Mouse (Mus musculus) hindbrain, embryonic 13.5 days (tissue): ENCODE results near the gene Ppp1r16b. TPM values are rescaled to one million over a fixed set of nuclear protein-coding genes. Genes with fewer than 3 reads are reported as not detected.

Experiments used
- ATAC-seq: fragments of 200-750 bp; cut with Nextera tagmentation; 2 replicates; pipeline ENCODE4 v1.8.0; 2017; ENCODE audit warnings: moderate TSS enrichment; ENCODE audit not compliant: low FRiP score
- H3K27ac ChIP-seq: fragments of 300-500 bp; sonication (generic); 2 replicates; pipeline ENCODE4 v1.5.1; 2015; ENCODE audit warnings: inconsistent platforms, mild to moderate bottlenecking, moderate library complexity
- H3K27me3 ChIP-seq: fragments of 300-500 bp; sonication (generic); 2 replicates; pipeline ENCODE4 v1.6.1; 2015; ENCODE audit warnings: mild to moderate bottlenecking, inconsistent platforms
- H3K36me3 ChIP-seq: fragments of 300-500 bp; sonication (generic); 2 replicates; pipeline ENCODE4 v1.6.1; 2015; ENCODE audit warnings: mild to moderate bottlenecking, inconsistent platforms
- H3K4me1 ChIP-seq: fragments of 300-500 bp; sonication (generic); replicated peaks from 2 replicates; pipeline ENCODE4 v1.6.1; 2015; ENCODE audit warnings: inconsistent platforms
- H3K4me2 ChIP-seq: fragments of 300-500 bp; sonication (generic); 2 replicates; pipeline ENCODE4 v1.6.1; 2015; ENCODE audit warnings: inconsistent platforms, mild to moderate bottlenecking, moderate library complexity
- H3K4me3 ChIP-seq: fragments of 300-500 bp; sonication (generic); 2 replicates; pipeline ENCODE4 v1.5.1; 2015; ENCODE audit warnings: mild to moderate bottlenecking, inconsistent platforms
- H3K9ac ChIP-seq: fragments of 300-500 bp; sonication (generic); 2 replicates; pipeline ENCODE4 v1.6.1; 2015; ENCODE audit warnings: mild to moderate bottlenecking, inconsistent platforms
- H3K9me3 ChIP-seq: fragments of 300-500 bp; sonication (generic); 2 replicates; pipeline ENCODE4 v1.6.1; 2016; ENCODE audit warnings: inconsistent platforms
- WGBS: fragments of 180-500 bp; shearing (Covaris S2); methylation state at CpG from one replicate; pipeline ENCODE4 v1.1.7; 2015; 5-methylcytosine and 5-hydroxymethylcytosine counted together
- polyA plus RNA-seq: library from polyadenylated mRNA; unstranded; fragments of >200 nt; fragmentation: Nextera tagmentation; extraction: Ambion mirVana; gene quantifications from 2 replicates; pipeline ENCODE4 v1.2.1, GENCODE M21; 2015

The Ppp1r16b gene
- polyA plus RNA-seq, 1 experiment from 2014 or later = 8.0 TPM

DNA sequence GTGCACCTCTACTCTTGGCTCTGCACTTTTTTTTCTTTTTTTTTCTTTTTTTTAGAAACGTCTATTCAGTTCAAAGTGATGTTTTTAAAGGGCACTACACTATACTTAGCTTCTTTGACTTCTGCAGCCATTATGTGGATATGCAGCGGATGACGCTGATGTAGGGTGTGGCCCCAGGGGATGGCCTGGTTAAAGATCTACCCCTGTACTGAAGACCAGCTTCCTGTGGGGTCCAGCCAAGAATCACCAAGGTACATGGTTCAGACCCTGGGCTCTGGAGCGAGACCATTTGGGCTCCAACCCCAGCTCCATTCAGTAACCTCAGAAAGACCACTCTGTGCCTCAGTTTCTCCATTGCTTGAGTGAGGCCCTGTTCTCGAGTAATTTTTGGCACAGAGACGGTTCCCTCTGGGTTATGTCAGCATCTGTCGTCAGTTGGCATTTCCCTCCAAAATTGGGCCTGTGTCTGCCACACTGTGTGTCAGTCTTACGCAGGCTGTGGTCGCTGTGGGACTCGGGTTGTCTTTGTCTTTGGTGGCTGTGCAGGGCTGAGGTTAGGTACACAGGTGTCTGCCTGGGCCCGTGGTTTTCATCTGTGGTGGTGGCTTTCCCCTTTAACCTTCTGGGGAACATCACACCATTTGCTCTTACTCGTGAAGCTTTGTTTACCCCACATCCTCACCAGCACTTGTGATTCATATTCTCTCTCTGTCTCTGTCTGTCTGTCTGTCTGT is 53.8 kb downstream of the Ppp1r16b start:
- Histone ChIP-seq H3K4me1 (peaks cover 28% of the 10 kb centered on the region), H3K27ac (no peak overlapping the region), H3K9me3 (no peaks in the 10 kb centered on the region), H3K4me3 (no peak overlapping the region), H3K27me3 (no peaks in the 10 kb centered on the region), H3K4me2 (no peak overlapping the region), H3K9ac (no peak overlapping the region), H3K36me3 (no peaks in the 10 kb centered on the region)
- no peak for ATAC-seq
- 89% methylated on average over 12 of the region's 12 CpGs for WGBS

DNA sequence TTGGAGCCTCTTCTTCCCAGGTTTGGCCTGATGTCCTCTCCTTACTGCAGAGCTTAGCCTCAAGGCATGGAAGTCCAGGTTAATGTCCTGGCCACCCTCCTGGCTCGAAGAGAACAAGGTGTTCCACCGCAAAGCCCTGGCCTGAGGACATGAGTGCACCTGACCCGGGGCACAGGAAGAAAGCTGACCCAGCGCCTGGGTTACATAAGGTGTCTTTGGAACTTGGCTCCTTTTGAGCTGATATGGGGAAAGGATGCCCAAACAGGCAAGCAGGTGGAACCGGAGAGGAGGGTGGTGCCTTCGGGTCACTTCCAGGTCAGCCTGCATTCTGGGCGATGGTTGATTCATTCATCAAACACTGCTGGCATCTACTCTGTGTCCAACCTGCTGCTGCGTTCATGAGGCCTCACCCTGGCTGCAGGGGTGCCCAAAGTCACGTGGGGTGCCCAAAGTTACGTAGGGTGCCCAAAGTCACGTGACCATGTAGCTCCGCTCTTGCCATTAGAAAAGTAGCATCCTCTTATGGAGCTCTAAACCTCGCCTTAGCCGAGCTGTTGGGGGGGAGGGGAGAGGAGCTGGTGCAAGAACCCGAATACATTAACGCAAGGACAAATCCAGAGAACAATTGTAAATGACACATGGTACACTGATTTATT is 55.6 kb downstream of the Ppp1r16b start:
- H3K4me3 ChIP-seq = no peak overlapping the region
- H3K4me1 ChIP-seq = peaks cover 25% of the 10 kb centered on the region
- no peak overlapping the region for H3K4me2 ChIP-seq
- H3K9ac ChIP-seq = no peak overlapping the region
- no peaks in the 10 kb centered on the region for H3K36me3 ChIP-seq
- ATAC-seq = no peak
- 68% methylated on average over 16 of the region's 16 CpGs for WGBS
- no peaks in the 10 kb centered on the region for H3K9me3 ChIP-seq
- no peak overlapping the region for H3K27ac ChIP-seq
- no peaks in the 10 kb centered on the region for H3K27me3 ChIP-seq

- H3K4me2 ChIP-seq = no peak overlapping the region
- no peak overlapping the region for H3K27ac ChIP-seq
- H3K36me3 ChIP-seq = no peaks in the 10 kb centered on the region
- ATAC-seq = no peak
- WGBS = 46% methylated on average over 3 of the region's 3 CpGs
- peaks cover 18% of the 10 kb centered on the region for H3K4me1 ChIP-seq
- no peaks in the 10 kb centered on the region for H3K27me3 ChIP-seq
- H3K9ac ChIP-seq = no peak overlapping the region
- H3K4me3 ChIP-seq = no peak overlapping the region
- H3K9me3 ChIP-seq = no peaks in the 10 kb centered on the region
Measured at GRCm38 (mm10) chr2:158721481-158721880, 56.3 kb downstream of the Ppp1r16b start.

- Histone ChIP-seq H3K4me3 (no peak overlapping the region), H3K4me1 (peaks cover 18% of the 10 kb centered on the region), H3K9me3 (no peaks in the 10 kb centered on the region), H3K36me3 (no peaks in the 10 kb centered on the region), H3K27me3 (no peaks in the 10 kb centered on the region), H3K27ac (no peak overlapping the region), H3K9ac (no peak overlapping the region), H3K4me2 (no peak overlapping the region)
- ATAC-seq = no peak
- 91% methylated on average over 4 of the region's 4 CpGs for WGBS
Measured at GRCm38 (mm10) chr2:158722135-158722534, 56.9 kb downstream of the Ppp1r16b start.

DNA sequence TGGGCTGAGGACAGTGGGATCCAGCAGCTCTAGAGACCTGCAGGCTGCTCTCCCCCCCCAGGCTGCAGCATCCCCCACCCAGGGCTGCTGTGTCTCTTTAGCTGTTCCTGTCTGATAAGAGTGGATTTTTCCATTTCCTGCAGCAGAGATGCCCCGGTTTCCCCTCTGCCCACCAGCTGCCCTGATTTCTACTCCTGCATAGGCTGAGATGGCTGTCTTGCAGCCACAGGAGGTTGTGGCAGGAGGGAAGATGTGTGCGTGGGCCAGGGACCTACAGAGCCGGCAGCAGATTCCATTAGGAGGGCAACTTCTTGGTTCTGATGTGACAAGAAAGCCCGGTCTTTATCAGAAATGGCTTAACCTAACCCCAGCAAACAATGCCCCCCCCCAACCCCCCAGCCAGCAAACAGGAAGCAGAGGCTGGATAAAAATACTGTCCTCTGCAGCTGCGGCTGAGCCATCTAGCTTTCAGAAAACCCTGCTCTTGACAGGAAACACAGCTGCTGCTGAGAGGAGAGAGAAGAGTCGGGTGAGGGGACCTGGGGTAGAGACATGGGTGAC is 57.9 kb downstream of the Ppp1r16b start:
- no peaks in the 10 kb centered on the region for H3K36me3 ChIP-seq
- H3K27ac ChIP-seq = peak overlapping the region; percentile 12; the same call in 1 of the 2 replicates
- no peaks in the 10 kb centered on the region for H3K27me3 ChIP-seq
- no peaks in the 10 kb centered on the region for H3K9me3 ChIP-seq
- H3K4me2 ChIP-seq = no peak overlapping the region
- ATAC-seq = no peak
- H3K9ac ChIP-seq = no peak overlapping the region; the same call in 1 of the 2 replicates
- 60% methylated on average over 6 of the region's 6 CpGs for WGBS
- H3K4me3 ChIP-seq = no peak overlapping the region
- H3K4me1 ChIP-seq = peaks cover 18% of the 10 kb centered on the region

DNA sequence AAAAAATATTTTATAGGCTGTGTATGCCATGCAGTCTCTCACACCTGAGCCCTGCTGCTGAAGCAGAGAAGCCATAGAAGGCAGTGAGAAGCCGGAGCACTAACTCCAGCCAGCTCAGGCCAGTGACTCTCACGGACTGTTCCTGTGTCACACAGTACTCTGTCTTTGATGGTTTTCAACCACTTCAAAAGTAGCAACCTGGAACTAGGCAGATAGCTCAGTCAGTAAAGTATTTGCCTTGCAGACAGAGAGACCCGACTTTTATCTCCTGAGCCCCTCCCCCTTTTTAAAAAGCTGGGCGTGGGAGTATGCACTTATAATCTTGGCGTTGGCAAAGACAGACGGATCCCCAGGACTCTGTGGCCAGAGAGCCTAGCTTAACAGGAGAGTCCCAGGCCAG is 58.6 kb downstream of the Ppp1r16b start:
- H3K4me1 ChIP-seq = peaks cover 18% of the 10 kb centered on the region
- H3K27me3 ChIP-seq = no peaks in the 10 kb centered on the region
- no peak overlapping the region for H3K4me2 ChIP-seq
- H3K4me3 ChIP-seq = no peak overlapping the region
- no peak for ATAC-seq
- H3K9ac ChIP-seq = no peak overlapping the region
- H3K27ac ChIP-seq = no peak overlapping the region
- WGBS = 52% methylated on average over 6 of the region's 6 CpGs
- no peaks in the 10 kb centered on the region for H3K9me3 ChIP-seq
- H3K36me3 ChIP-seq = no peaks in the 10 kb centered on the region

- Histone ChIP-seq H3K9me3 (no peaks in the 10 kb centered on the region), H3K9ac (no peak overlapping the region), H3K27me3 (no peaks in the 10 kb centered on the region), H3K36me3 (no peaks in the 10 kb centered on the region), H3K4me2 (no peak overlapping the region), H3K4me3 (no peak overlapping the region), H3K4me1 (peaks cover 14% of the 10 kb centered on the region), H3K27ac (no peak overlapping the region)
- 71% methylated on average over 6 of the region's 6 CpGs for WGBS
- no peak for ATAC-seq
Measured at GRCm38 (mm10) chr2:158726252-158726651, 61.1 kb downstream of the Ppp1r16b start.

DNA sequence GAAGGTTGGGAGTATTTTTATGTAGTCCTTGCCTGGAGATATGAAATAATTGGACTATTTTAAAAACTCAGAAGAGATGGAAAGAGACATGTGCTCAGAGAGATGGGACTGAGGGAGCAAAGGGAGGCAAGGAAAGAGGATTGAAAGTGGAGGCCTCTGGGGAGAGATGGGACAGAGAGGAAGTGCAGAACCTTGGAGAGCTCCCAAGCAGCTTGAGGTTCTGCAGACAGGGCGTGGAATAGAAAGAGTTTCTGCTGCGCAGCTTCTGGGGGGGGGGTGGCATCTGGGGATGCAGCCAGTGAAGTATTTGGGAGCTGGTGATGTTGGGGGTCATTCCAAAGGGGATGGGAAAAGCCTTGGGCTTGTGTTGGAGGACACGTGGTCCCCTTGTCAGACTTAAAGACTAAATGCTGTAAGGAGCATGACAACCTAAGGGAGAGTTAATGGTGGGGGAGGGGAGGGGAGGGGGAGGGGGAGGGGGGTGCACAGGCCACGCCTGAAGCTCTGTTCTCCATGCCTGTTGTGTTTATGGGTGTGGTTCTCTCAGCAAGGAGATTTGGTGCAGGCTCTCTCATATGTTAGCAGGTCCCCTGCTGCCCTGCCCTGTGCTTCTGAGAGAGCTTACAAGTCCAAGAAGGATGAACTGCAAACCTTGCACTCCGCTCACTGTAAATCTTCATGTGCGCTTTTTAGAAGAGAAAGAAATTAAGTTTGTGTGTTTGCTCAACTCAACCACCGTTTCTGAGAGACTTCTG is 63.0 kb downstream of the Ppp1r16b start:
- H3K27me3 ChIP-seq = no peaks in the 10 kb centered on the region
- H3K9me3 ChIP-seq = no peaks in the 10 kb centered on the region
- H3K4me2 ChIP-seq = no peak overlapping the region
- no peak overlapping the region for H3K4me3 ChIP-seq
- H3K9ac ChIP-seq = no peak overlapping the region
- H3K27ac ChIP-seq = no peak overlapping the region
- H3K36me3 ChIP-seq = no peaks in the 10 kb centered on the region
- ATAC-seq = no peak
- peaks cover 3% of the 10 kb centered on the region; the same call in 1 of the 2 replicates for H3K4me1 ChIP-seq
- 48% methylated on average over 7 of the region's 7 CpGs for WGBS

DNA sequence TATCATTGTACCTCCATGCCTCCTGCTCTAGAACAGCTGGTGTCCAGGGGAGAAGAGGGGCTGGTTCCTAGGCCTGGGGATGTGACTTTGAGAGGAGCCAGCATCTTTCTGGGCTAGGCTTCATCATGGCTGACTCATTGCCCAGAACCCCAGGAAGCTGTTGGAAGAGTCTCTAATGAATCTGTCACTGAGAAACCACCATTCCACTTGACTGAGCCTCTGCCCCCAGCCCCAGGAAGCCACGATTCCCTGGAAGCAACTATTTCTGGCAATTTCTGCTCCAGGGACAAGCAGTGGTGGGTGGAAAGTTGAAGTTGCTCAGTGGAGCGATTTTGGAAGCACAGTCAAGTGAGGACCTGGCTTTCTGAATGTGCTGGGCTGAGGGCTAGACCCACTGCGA is 65.7 kb downstream of the Ppp1r16b start:
- Histone ChIP-seq H3K9ac (no peak overlapping the region), H3K36me3 (no peaks in the 10 kb centered on the region), H3K27me3 (no peaks in the 10 kb centered on the region), H3K4me1 (peaks cover 3% of the 10 kb centered on the region; the same call in 1 of the 2 replicates), H3K9me3 (no peaks in the 10 kb centered on the region), H3K4me2 (no peak overlapping the region), H3K4me3 (no peak overlapping the region), H3K27ac (no peak overlapping the region)
- ATAC-seq = no peak
- 67% methylated on average over 3 of the region's 3 CpGs for WGBS

- Histone ChIP-seq H3K9me3 (no peaks in the 10 kb centered on the region), H3K27me3 (no peaks in the 10 kb centered on the region), H3K4me1 (peaks cover 3% of the 10 kb centered on the region; the same call in 1 of the 2 replicates), H3K27ac (no peak overlapping the region), H3K9ac (no peak overlapping the region), H3K4me2 (no peak overlapping the region), H3K4me3 (no peak overlapping the region), H3K36me3 (no peaks in the 10 kb centered on the region)
- WGBS = 92% methylated on average over 9 of the region's 9 CpGs
- no peak for ATAC-seq
Measured at GRCm38 (mm10) chr2:158732521-158732920, 67.3 kb downstream of the Ppp1r16b start.

DNA sequence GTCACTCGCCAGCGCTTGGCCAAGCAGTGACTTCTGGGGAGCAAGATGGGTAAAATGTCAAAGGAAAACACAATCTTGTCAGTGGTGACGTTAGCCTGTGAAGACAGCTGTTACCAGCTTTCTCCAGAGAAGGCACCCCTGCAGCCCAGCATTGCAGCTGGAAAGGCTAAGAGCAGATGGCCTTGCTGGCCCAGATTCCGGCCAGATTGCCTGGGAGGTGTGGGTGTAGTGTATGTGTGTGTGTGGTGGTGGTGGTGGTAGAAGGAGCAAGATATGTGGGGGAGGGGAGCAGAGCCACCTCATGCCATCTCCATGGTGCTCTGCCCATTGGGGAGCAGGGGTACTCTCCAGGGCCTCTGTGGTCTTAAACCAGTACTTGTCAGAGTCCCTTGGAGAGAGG is 67.9 kb downstream of the Ppp1r16b start:
- WGBS = 85% methylated on average over 4 of the region's 4 CpGs

DNA sequence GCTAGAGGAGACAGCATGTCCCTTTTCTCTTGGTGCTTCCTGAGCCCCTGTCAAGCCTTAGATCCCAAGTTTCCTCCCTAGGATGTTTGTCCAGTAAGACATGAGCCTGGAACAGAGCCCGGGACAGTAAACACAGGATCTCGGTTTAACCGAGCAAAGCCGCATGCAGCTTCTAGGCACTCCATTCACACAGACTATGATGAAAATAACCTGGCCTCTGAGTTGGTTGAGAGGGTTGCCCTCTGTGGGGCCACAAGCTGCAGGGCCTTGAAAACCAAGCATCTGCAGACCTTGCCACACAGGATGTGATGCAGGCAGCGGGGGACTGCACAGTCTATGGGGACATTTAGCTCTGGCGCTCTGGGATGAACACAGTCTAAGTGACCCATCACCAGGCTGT is 68.7 kb downstream of the Ppp1r16b start:
- 85% methylated on average over 6 of the region's 6 CpGs for WGBS
- Histone ChIP-seq H3K9me3 (no peaks in the 10 kb centered on the region), H3K27ac (no peak overlapping the region), H3K9ac (no peak overlapping the region), H3K27me3 (no peaks in the 10 kb centered on the region), H3K36me3 (no peaks in the 10 kb centered on the region), H3K4me2 (no peak overlapping the region), H3K4me3 (no peak overlapping the region), H3K4me1 (peaks cover 10% of the 10 kb centered on the region)
- ATAC-seq = no peak

More for the DNA sequence above, 67.9 kb downstream of the Ppp1r16b start:
- ATAC-seq = no peak
- no peaks in the 10 kb centered on the region for H3K27me3 ChIP-seq
- no peaks in the 10 kb centered on the region for H3K36me3 ChIP-seq
- H3K4me1 ChIP-seq = peaks cover 3% of the 10 kb centered on the region; the same call in 1 of the 2 replicates
- H3K4me2 ChIP-seq = no peak overlapping the region
- H3K9ac ChIP-seq = no peak overlapping the region
- no peak overlapping the region for H3K4me3 ChIP-seq
- no peak overlapping the region for H3K27ac ChIP-seq
- no peaks in the 10 kb centered on the region for H3K9me3 ChIP-seq
